Mouse (Mus musculus) embryonic facial prominence, embryonic 11.5 days (tissue): ENCODE measurements around the gene Usp21. TPM values are rescaled to one million over a fixed set of nuclear protein-coding genes. Genes with fewer than 3 reads are reported as not detected.

Experiments used
- ATAC-seq: fragments of 200-750 bp; cut with Nextera tagmentation; replicated peaks from 2 replicates; pipeline ENCODE4 v1.8.0; 2017; ENCODE audit warnings: low read depth; ENCODE audit not compliant: insufficient number of reproducible peaks, low FRiP score, low TSS enrichment
- DNase-seq: peaks from one replicate; pipeline ENCODE4 v3.0.0-alpha.2; 2015; ENCODE audit warnings: low spot score
- H3K27ac ChIP-seq: fragments of 300-500 bp; sonication (generic); replicated peaks from 2 replicates; pipeline ENCODE4 v1.5.1; 2014; ENCODE audit warnings: mild to moderate bottlenecking, low read depth, low read length, control low read depth
- H3K27me3 ChIP-seq: fragments of 300-500 bp; sonication (generic); 2 replicates; pipeline ENCODE4 v1.6.1; 2014; ENCODE audit warnings: mild to moderate bottlenecking, low read length, moderate library complexity, mixed read lengths; ENCODE audit not compliant: control insufficient read depth, insufficient read depth
- H3K36me3 ChIP-seq: fragments of 300-500 bp; sonication (generic); replicated peaks from 2 replicates; pipeline ENCODE4 v1.6.1; 2014; ENCODE audit warnings: low read depth, mild to moderate bottlenecking, low read length, moderate library complexity, mixed read lengths; ENCODE audit not compliant: control insufficient read depth, insufficient read depth
- H3K4me1 ChIP-seq: fragments of 300-500 bp; sonication (generic); 2 replicates; pipeline ENCODE4 v1.6.1; 2014; ENCODE audit warnings: low read length, mixed read lengths; ENCODE audit not compliant: control insufficient read depth, insufficient read depth
- H3K4me2 ChIP-seq: fragments of 300-500 bp; sonication (generic); 2 replicates; pipeline ENCODE4 v1.6.1; 2014; ENCODE audit warnings: low read depth, mild to moderate bottlenecking, control low read depth, low read length, moderate library complexity
- H3K4me3 ChIP-seq: fragments of 300-500 bp; sonication (generic); 2 replicates; pipeline ENCODE4 v1.5.1; 2014; ENCODE audit warnings: low read depth, low read length, control low read depth
- H3K9ac ChIP-seq: fragments of 300-500 bp; sonication (generic); replicated peaks from 2 replicates; pipeline ENCODE4 v1.6.1; 2014; ENCODE audit warnings: mild to moderate bottlenecking, control low read depth, low read length
- H3K9me3 ChIP-seq: fragments of 300-500 bp; sonication (generic); replicated peaks from 2 replicates; pipeline ENCODE4 v1.6.1; 2016; ENCODE audit warnings: mild to moderate bottlenecking, low read length, inconsistent platforms, mixed read lengths; ENCODE audit not compliant: control insufficient read depth
- WGBS: fragments of 180-500 bp; shearing (Covaris S2); extraction: QIAGEN DNeasy Blood & Tissue Kit; methylation state at CpG from one replicate; pipeline ENCODE4 v1.1.7; 2014; 5-methylcytosine and 5-hydroxymethylcytosine counted together
- polyA plus RNA-seq: library from polyadenylated mRNA; unstranded; fragments of >200 nt; fragmentation: Nextera tagmentation; extraction: Ambion mirVana; gene quantifications from 2 replicates; pipeline ENCODE4 v1.2.1, GENCODE M21; 2014

The Usp21 gene
- polyA plus RNA-seq, 1 experiment from 2014 or later: 96.1 TPM

GRCm38 (mm10) chr1:171232800-171233730, 54.7 kb downstream of the Usp21 start:
- Histone ChIP-seq H3K9me3 (no peaks in the 10 kb centered on the region), H3K27me3 (no peaks in the 10 kb centered on the region), H3K4me1 (no peaks in the 10 kb centered on the region), H3K4me3 (no peak overlapping the region), H3K9ac (no peak overlapping the region), H3K36me3 (peaks cover 15% of the 10 kb centered on the region; the same call in 1 of the 2 replicates), H3K4me2 (no peak overlapping the region), H3K27ac (no peak overlapping the region)
- DNase-seq (no peak), ATAC-seq (no peak)
- WGBS: 89% methylated on average over 12 of the region's 12 CpGs

DNA sequence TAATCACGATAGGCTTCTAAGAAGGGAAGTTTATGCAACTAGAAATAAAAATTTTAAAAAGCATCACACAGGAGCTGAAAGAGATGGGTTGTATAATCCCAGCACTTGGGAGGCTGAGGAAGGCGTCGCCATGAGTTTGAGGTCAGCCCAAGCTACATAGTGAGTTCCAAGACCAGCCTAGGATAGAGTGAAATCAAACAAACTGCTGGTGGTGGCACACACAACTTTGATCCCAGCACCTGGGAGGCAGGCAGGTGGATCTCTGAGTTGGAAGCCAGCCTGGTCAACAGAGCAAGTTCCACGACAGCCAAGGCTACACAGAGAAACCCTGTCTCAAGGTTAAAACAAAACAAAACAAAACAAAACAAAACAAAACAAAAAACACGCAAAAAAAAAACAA, 55.4 kb downstream of the Usp21 start:
- Histone ChIP-seq H3K4me1 (no peaks in the 10 kb centered on the region), H3K27me3 (no peaks in the 10 kb centered on the region), H3K4me2 (no peak overlapping the region), H3K36me3 (peaks cover 13% of the 10 kb centered on the region; the same call in 1 of the 2 replicates), H3K4me3 (no peak overlapping the region), H3K9me3 (no peaks in the 10 kb centered on the region), H3K9ac (no peak overlapping the region), H3K27ac (no peak overlapping the region)
- no peak for DNase-seq
- ATAC-seq: no peak
- 87% methylated on average over 5 of the region's 5 CpGs for WGBS

Other genes with a start within 250 kb of the Usp21 start
- gene Fcgr3, start 223.1 kb downstream of the Usp21 start, polyA plus RNA-seq: 6.5 and 7.9 TPM in 2 replicates
- 1.4 and 1.7 TPM in 2 replicates for gene Cfap126, start 174.1 kb downstream of the Usp21 start, polyA plus RNA-seq
- gene Sdhc, start 137.4 kb downstream of the Usp21 start, polyA plus RNA-seq: 252 and 267 TPM in 2 replicates
- 1.1 and 1.9 TPM in 2 replicates for gene Mpz, start 137.3 kb downstream of the Usp21 start, polyA plus RNA-seq
- 13.5 and 15.6 TPM in 2 replicates for gene Pcp4l1, start 91.7 kb downstream of the Usp21 start, polyA plus RNA-seq
- 0.22 and 0.26 TPM in 2 replicates for gene Nr1i3, start 74.0 kb downstream of the Usp21 start, polyA plus RNA-seq
- 20.2 and 29.9 TPM in 2 replicates for gene Tomm40l, start 65.5 kb downstream of the Usp21 start, polyA plus RNA-seq
- 3.5 and 3.7 TPM in 2 replicates for gene Apoa2, start 62.9 kb downstream of the Usp21 start, polyA plus RNA-seq
- 19.9 and 22.0 TPM in 2 replicates for gene Fcer1g, start 53.6 kb downstream of the Usp21 start, polyA plus RNA-seq
- 5.1 and 6.1 TPM in 2 replicates for gene Adamts4, start 37.6 kb downstream of the Usp21 start, polyA plus RNA-seq
- 266 and 272 TPM in 2 replicates for gene Ndufs2, start 36.6 kb downstream of the Usp21 start, polyA plus RNA-seq
- 56.8 and 60.5 TPM in 2 replicates for gene B4galt3, start 17.7 kb downstream of the Usp21 start, polyA plus RNA-seq
- 58.3 and 59.8 TPM in 2 replicates for gene Ppox, start 6.8 kb downstream of the Usp21 start, polyA plus RNA-seq
- 109 and 114 TPM in 2 replicates for gene Ufc1, start 7.0 kb upstream of the Usp21 start, polyA plus RNA-seq
- 51.7 and 56.7 TPM in 2 replicates for gene Dedd, start 41.2 kb upstream of the Usp21 start, polyA plus RNA-seq
- 29.8 and 31.5 TPM in 2 replicates for gene Nit1, start 57.7 kb upstream of the Usp21 start, polyA plus RNA-seq
- gene Pfdn2, start 57.7 kb upstream of the Usp21 start, polyA plus RNA-seq: 60.7 and 70.1 TPM in 2 replicates
- 1.2 and 1.4 TPM in 2 replicates for gene Klhdc9, start 72.8 kb upstream of the Usp21 start, polyA plus RNA-seq
- gene Nectin4, start 82.1 kb upstream of the Usp21 start, polyA plus RNA-seq: 2.4 and 2.5 TPM in 2 replicates
- 0.39 and 0.52 TPM in 2 replicates for gene Arhgap30, start 101.0 kb upstream of the Usp21 start, polyA plus RNA-seq
- gene Usf1, start 123.3 kb upstream of the Usp21 start, polyA plus RNA-seq: 101 and 108 TPM in 2 replicates
- gene Tstd1, start 130.9 kb upstream of the Usp21 start, polyA plus RNA-seq: 2.2 and 3.2 TPM in 2 replicates
- gene F11r, start 149.5 kb upstream of the Usp21 start, polyA plus RNA-seq: 21.1 and 23.1 TPM in 2 replicates
- gene Alyref2, start 215.5 kb upstream of the Usp21 start, polyA plus RNA-seq: 10.7 and 12.3 TPM in 2 replicates
- not detected in 2 replicates for gene Itln1, start 247.3 kb upstream of the Usp21 start, polyA plus RNA-seq